Mouse (Mus musculus): ENCODE data around the gene Gm17409.

- no peak for TF ChIP-seq CTCF (IDR thresholded peaks at IDR 0.05 in 2 of 3, conservative IDR thresholded peaks at IDR 0.05 in 1 of 3; ENCODE audit: control insufficient read depth in 1 of 3, insufficient read depth in 1 of 3, low read depth in 2 of 3, low read length in 3 of 3, poor library complexity in 1 of 3, severe bottlenecking in 1 of 3)
- no peak for TF ChIP-seq HCFC1 (IDR thresholded peaks at IDR 0.05; ENCODE audit: low read depth, low read length)
- TF ChIP-seq ZNF384 (IDR thresholded peaks at IDR 0.05; ENCODE audit: low read depth, low read length), result no peak
Measured at GRCm38 (mm10) chr2:58518517-58518916, 48.6 kb downstream of the Gm17409 start.
